Mouse (Mus musculus) left cerebral cortex, adult 8-10 months (tissue): ENCODE measurements around the gene Helb. TPM values are rescaled to one million over a fixed set of nuclear protein-coding genes. Genes with fewer than 3 reads are reported as not detected.

Experiments
- DNase-seq, 2 experiments: peaks; one replicate each; pipeline ENCODE4 v3.0.0; 2022; ENCODE audit warnings: low spot score in 2 of 2
- total RNA-seq, 4 experiments: library from RNA; stranded (reverse); gene quantifications; 2 replicates each; pipeline ENCODE4 v1.2.4; 2022

The Helb gene
- total RNA-seq, 4 experiments from 2014 or later, result 4.4 to 5.1 (median 4.8) TPM

DNA sequence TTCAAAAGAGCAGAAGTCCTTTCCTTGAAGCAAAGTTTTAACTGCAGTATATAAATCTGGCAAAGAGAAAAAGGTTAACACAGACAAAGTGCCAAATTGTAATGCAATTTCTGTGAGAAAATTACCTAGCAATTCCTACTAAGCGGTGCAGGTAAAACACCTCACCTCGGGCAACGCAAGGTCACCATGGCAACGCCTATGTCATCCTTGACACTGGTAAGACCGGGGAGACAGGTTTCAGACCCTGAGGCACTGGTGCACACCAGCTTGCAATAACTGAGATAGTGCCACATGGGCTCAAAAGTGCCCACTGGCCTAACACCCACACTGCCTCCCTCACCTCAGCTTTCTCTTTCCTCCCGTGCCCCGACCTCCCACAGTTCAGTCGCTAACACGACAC, 17.7 kb downstream of the Helb start:
- no peak for DNase-seq

DNA sequence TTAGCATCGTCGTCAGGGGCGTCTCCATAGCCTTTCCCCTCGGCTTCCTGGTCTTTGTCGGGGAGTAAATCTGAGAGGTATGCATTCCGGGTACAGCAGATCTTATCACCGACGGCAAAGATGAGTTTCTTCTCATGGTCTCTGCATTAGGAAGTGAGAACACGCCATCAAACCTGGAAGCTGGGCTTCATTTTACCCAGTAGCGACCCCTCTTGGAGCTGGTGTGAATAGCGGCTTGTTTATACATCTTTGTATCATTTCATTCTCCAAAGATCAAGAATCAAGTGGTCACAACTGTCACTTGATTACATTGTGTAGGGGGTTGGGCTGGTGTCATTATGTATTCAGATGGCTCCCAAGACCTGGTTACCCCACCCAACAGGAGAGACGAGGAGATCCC, 20.2 kb downstream of the Helb start:
- DNase-seq, result no peak

DNA sequence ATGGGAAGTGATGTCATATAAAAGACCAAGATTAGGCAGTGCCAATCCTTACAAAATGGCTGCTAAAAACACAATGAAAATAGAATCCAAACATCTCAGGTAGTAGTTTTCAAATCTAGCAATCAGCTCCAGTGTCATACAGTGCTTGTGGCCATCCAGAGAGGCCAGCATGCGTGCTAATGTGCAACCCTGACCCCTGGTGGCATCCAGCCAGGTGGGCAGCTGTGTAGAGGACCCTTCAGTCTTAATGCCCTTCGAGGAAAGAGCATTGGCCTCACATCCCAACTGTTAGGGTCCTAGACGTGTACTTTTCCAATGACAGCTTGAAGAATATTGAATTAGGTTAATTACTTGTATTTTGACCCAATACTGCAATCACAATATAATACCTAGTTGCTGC, 34.9 kb downstream of the Helb start:
- no peak for DNase-seq

DNA sequence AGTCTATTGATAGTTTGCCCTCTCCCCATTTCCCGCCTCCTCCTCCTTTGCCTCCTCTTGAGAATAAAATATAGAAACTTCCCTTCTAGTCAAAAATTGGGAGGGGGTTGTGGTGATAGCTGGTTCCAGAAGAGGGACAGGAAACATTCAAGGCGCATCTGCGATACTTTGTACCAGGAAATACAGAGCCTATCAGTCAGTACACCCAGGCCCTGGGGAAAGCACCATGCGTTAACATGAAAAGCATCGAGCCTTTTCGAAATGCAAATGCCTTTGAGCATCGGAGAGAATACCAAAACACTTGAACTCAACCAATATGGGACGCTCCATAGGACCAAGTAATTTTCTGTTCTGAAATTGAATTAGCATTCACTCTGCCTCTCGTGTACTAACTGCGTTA, 46.5 kb downstream of the Helb start:
- DNase-seq, result no peak

DNA sequence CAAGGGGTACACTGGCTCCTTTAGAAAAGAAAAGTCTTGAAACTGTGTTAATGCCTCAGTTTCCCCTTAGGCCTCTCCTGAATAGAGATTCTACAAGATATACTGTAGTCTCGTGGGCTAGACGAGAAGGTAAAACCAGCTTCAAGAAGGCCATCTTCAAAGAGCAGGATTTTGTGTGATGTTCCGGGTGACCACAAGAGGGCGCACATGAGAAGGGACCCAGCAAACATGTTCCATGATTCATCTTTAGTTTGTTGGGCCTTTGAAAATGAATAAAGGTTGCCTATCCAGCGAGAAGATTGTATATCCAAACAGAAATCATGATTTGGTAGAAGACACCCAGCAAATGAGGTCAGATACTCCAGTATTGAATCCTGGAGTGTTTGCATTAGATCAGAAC, 48.4 kb downstream of the Helb start:
- DNase-seq, result peak in 1 of 2 experiments; percentile 10

DNA sequence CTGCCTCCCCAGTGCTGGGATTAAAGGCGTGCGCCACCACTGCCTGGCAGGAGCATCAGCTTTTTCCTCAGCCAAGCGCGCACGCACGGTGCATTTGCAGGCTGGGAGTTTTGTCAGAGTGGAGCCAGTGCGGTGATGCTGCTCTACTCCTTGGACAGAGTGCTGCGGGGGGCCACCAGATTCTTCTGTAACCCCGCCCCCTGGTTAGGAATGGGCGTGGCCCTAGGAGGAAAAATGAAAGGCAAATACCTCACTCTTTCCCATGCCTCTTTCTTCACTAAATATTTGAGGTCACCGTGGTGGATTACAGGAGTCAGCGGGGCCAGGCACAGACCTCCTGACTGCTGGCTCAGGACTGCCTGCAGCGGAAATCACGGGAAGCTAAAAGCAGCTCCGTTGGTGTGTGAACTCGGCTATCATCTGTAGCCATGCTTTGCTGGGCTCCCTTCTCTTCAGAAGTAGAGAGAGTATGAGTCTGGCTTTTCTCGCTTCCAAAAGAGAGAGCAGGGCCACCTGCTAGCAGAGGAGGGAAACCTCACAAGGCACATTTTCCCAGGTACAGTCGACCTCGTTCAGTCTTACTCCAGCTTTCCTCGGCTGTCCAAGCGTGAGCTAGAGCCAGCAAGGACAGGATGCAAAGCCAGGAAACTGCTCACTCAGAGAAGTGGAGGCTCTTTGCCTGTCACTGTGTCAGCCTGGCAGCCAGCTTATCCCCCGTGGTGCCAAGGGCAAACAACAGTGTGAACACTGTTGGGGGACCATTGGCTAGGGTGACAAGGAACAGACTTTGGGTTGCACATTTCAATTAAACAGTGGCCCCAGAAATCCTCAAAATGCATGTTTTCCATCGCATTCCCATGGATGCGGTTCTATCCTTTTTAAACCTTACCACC, 51.3 kb downstream of the Helb start:
- no peak for DNase-seq

DNA sequence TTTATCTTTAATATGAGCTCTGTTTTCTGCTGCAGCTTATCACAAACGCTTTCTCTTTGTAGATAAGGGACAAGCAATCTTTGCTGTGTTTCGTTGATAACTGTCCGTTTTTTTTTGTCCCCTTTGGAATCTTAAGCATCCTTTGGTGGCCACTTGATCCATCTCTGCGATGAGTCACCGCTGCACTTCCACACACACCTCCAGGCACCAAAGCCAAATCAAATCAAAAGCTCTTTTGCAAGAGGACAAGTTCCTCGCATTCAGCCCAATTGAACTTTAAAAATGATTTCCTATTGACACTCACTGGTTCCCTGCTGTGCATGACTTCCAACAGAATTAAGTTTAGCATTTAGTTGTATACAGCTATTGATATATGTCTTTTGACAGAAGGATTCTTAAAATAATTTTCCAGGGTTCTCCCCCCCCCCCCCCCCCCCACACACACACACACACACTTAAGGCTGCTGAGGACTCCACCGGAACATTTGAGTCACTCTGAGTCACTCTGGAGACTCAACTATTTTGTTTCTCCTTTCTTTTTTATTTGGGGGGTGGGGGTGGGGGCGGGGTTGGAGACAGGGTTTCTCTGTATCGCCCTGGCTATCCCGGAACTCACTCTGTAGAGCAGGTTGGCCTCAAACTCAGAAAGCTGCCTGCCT, 52.1 kb downstream of the Helb start:
- DNase-seq, result no peak

DNA sequence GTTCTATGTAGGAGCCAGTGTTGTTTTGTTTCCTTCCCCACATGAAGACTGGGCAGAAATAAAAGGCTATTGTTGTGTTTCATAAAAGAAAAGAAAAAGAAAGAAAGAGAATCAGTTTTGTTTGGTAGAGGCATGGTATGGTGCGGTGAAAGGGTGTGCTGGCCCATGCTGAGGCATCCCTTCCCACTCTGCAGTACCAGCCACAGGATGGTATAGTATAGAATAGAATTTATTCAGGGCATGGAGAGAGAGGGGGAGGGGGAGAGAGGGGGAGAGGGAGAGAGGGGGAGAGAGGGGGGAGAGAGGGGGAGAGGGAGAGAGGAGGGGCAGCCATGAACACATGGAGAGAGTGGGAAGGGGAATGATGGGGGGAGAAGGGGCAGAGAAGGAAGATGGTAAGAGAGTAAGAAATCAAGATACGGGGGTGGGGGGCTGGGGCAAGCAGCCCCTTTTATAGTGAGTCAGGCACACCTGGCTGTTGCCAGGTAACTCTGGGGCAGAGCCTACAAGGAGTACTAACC, 68.0 kb downstream of the Helb start:
- no peak for DNase-seq

DNA sequence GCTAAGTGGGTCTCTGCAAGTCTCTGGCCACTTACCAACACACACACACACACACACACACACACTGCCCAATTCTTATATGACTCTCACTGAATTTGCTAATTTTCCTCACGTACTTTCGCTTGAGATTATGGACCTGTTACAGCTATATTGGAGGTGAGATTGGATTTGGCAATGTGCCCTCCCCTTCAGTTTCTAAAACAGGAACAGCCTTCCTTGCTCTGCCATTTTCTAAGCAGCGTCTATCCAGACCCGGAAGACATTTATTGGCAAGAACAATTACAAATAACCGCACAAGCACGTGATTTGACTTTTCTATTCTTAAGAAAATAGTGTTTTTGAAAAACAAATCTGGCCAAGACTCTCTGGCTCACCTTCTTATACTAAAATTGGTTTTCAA, 68.5 kb downstream of the Helb start:
- DNase-seq, result no peak

DNA sequence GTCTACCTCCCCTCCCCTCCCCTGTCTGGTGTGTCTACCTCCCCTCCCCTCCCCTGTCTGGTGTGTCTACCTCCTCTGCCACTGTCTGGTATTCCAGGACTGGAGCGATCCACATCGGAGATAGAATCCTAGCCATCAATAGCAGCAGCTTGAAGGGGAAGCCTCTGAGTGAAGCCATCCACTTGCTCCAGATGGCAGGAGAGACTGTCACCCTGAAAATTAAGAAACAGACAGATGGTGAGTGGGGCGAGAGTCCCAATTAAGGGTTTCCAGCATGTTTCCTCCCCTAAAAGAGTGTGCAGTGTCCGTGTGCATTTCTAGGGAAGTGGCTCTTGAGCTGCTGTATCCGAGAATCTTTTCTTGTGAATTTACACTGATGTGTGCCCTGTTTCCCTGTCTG, 74.6 kb downstream of the Helb start:
- peak in 1 of 2 experiments; percentile 82 for DNase-seq

DNA sequence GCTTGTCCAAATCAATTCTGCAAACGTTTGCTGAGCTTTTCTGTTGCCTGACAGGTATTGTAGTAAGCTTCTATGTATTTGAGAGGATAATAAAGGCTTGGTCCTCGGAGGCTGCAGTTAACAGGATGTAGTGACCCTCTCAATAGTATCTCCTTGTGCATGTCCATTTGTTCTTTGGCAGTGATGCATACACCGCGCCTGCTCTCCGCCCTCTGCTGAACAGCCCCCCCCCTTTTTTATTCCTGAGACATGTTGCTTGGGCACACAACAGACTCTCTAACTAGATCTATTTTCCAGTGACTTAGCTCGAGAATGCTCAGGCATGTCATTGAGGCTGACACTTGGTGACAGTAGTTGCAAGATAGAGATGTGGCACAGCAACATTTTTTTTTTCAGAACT, 77.0 kb downstream of the Helb start:
- no peak for DNase-seq

DNA sequence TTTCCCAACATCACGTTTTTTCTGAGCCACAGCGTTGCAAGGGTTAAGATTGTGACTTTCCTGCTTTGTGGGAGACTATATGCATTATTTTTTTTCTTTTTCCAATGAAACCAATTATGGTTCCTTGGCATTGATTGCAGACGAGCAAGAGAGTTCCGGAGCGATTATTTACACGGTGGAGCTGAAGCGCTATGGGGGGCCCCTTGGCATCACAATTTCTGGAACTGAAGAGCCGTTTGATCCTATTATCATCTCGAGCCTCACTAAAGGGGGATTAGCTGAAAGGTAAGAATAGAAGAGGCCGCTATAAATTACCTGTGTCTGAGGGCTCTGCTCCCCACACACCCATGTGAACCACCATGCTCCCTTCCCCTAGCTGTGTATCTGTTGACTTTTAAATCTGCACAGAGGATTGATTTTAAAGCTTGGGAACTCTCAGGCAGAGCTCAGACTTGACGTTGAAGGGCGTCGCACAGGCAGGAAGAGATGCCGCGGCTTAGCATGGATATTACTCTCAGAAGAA, 77.5 kb downstream of the Helb start:
- DNase-seq, result no peak

DNA sequence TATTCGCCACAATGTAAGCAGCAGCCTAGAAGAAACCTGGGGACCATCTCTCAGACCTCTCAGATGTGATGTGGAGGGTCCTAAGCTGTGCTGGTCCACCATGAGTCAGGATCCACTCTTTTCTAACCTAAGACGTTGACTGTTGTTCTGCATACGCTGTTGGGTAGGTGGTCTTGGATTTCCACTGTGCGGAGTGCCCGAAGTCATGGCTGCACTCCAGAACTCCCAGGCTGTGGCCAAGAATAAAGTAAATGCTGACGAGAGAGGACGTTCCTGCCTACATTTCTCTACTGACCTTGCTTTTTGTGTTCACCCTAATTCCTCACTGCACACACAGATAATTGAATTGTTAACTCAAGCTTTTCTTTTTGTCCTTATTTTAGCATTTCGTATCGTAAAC, 78.9 kb downstream of the Helb start:
- no peak for DNase-seq

Other genes starting within 250 kb of the Helb start
- 10 to 100 TPM; 68.1 to 71.0 (median 69.1) TPM for gene Tmbim4, start 88.6 kb upstream of the Helb start, total RNA-seq
- 1 to 10 TPM; 1.5 to 3.4 (median 2.2) TPM for gene Irak3, start 89.1 kb upstream of the Helb start, total RNA-seq
- 10 to 100 TPM; 13.4 to 23.7 (median 17.0) TPM for gene Llph, start 114.1 kb upstream of the Helb start, total RNA-seq